Mouse (Mus musculus) forelimb bud, embryonic 11.5 days (tissue): ENCODE measurements at regions not wholly inside any gene's neighbourhood (a gene's known extent, or its start where the extent isn't known, plus 50 kb on each side); places are given as distances from the start of the nearest gene placed in this dataset.
A peak's percentile ranks its signal among the peaks of the same experiment; 100 is the strongest.

Experiments used
- DNase-seq: peaks from one replicate; pipeline ENCODE4 v3.0.0-alpha.2; 2012; ENCODE audit warnings: low read depth, low spot score

GRCm38 (mm10) chr7:72905891-72906290 is 469.4 kb upstream of the Rgma start:
- DNase-seq, result no peak

- no peak for DNase-seq
Observed at GRCm38 (mm10) chr7:72906536-72906935, 468.8 kb upstream of the Rgma start.

GRCm38 (mm10) chr7:72926772-72927380 is 448.4 kb upstream of the Rgma start:
- peak; percentile 70 for DNase-seq

GRCm38 (mm10) chr7:72938842-72939241 is 436.5 kb upstream of the Rgma start:
- no peak for DNase-seq

GRCm38 (mm10) chr7:72947531-72947930 is 427.8 kb upstream of the Rgma start:
- DNase-seq, result no peak

GRCm38 (mm10) chr7:72948026-72948425 is 427.3 kb upstream of the Rgma start:
- no peak for DNase-seq

- DNase-seq, result no peak
Observed at GRCm38 (mm10) chr7:72948666-72949065, 426.6 kb upstream of the Rgma start.

- no peak for DNase-seq
Observed at GRCm38 (mm10) chr7:72949886-72950285, 425.4 kb upstream of the Rgma start.

- DNase-seq, result no peak
Observed at GRCm38 (mm10) chr7:72957674-72958073, 417.6 kb upstream of the Rgma start.

GRCm38 (mm10) chr7:72961321-72961720 is 414.0 kb upstream of the Rgma start:
- DNase-seq, result no peak

- DNase-seq, result no peak
Observed at GRCm38 (mm10) chr7:72962815-72963214, 412.5 kb upstream of the Rgma start.

- DNase-seq, result no peak
Observed at GRCm38 (mm10) chr7:72963908-72964307, 411.4 kb upstream of the Rgma start.

GRCm38 (mm10) chr7:72968193-72968592 is 407.1 kb upstream of the Rgma start:
- no peak for DNase-seq

GRCm38 (mm10) chr7:72971506-72972267 is 403.6 kb upstream of the Rgma start:
- no peak for DNase-seq

GRCm38 (mm10) chr7:72972397-72972796 is 402.9 kb upstream of the Rgma start:
- no peak for DNase-seq

GRCm38 (mm10) chr7:72973771-72974170 is 401.5 kb upstream of the Rgma start:
- no peak for DNase-seq

- no peak for DNase-seq
Observed at GRCm38 (mm10) chr7:72974384-72974783, 400.9 kb upstream of the Rgma start.

- no peak for DNase-seq
Observed at GRCm38 (mm10) chr7:72990559-72991429, 384.5 kb upstream of the Rgma start.

GRCm38 (mm10) chr7:72998374-72998773 is 376.9 kb upstream of the Rgma start:
- DNase-seq, result peak; percentile 26

GRCm38 (mm10) chr7:73019151-73019550 is 356.2 kb upstream of the Rgma start:
- no peak for DNase-seq

GRCm38 (mm10) chr7:73019764-73020354 is 355.4 kb upstream of the Rgma start:
- no peak for DNase-seq

GRCm38 (mm10) chr7:73021786-73022185 is 353.5 kb upstream of the Rgma start:
- no peak for DNase-seq
